Mouse (Mus musculus): ENCODE measurements around the gene Gm10424. TPM values are rescaled to one million over a fixed set of nuclear protein-coding genes. Genes with fewer than 3 reads are reported as not detected.
"Not testable (repeated sequence)": the region's sequence is repeated elsewhere in the genome, so short reads cannot be mapped to it uniquely, and the experiment has no call there.

Gene Gm10424
- not detected in 2 replicates for polyA plus RNA-seq (2011; ENCODE audit: insufficient read length, low read depth, missing spikeins)

- not testable (repeated sequence) for H3K4me3 ChIP-seq (ENCODE audit: insufficient read depth, low read length); H3K4me1 ChIP-seq (ENCODE audit: control insufficient read depth, insufficient read depth, low read length); H3K27ac ChIP-seq (ENCODE audit: insufficient read depth, low read length)
These were observed at the start of gene Gm10424 for GRCm38 (mm10) chr5:95272668-95273067. Gm10424 (minus strand) TSS chr5:95272768.

DNA sequence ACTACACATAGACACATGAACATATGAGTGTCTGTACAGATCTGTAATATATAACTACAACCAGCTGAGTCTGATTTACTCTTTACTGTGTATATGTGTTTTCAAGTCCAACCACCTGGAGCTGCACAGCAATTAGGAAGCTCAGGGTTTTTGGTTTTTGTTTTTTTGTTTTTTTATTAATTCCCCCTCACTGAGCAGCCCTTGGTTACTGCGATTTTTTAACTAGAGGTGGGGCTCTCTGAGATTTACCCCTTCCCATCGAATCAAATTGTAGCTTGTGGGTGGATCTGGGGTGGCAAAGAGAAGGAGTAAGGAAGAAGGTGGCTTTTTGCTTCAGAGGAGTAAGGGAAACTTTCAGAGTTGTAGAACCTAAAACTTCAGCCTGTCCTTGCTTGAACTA lies 33.0 kb upstream of the Gm10424 start, which contains the start of gene Gm3259:
TSS of gene Gm3259 (plus strand) at position 301 of the 400 bp plus-strand sequence.
- not testable (repeated sequence) for H3K27ac ChIP-seq (ENCODE audit: insufficient read depth, low read length); H3K4me3 ChIP-seq (ENCODE audit: insufficient read depth, low read length); H3K4me1 ChIP-seq (ENCODE audit: control insufficient read depth, insufficient read depth, low read length)

Other genes with a start within 250 kb of the Gm10424 start
- not detected in 2 replicates for gene Gm7942, start 165.8 kb downstream of the Gm10424 start, polyA plus RNA-seq (2011; ENCODE audit: insufficient read length, low read depth, missing spikeins)
- not detected in 2 replicates for gene Gm16513, start 90.1 kb downstream of the Gm10424 start, polyA plus RNA-seq (2011; ENCODE audit: insufficient read length, low read depth, missing spikeins)
- not detected in 2 replicates for gene Gm3259, start 33.1 kb upstream of the Gm10424 start, polyA plus RNA-seq (2011; ENCODE audit: insufficient read length, low read depth, missing spikeins)
- gene D5Ertd577e, start 184.0 kb upstream of the Gm10424 start, polyA plus RNA-seq (2011; ENCODE audit: insufficient read length, low read depth, missing spikeins) = not detected in 2 replicates
- gene Gm3286, start 238.0 kb upstream of the Gm10424 start, polyA plus RNA-seq (2011; ENCODE audit: insufficient read length, low read depth, missing spikeins) = not detected in 2 replicates

All from embryonic fibroblast, embryonic 13.5 days (primary cell).